Mouse (Mus musculus) spleen, postnatal 36 days (tissue): ENCODE measurements around the gene 4931428F04Rik.
"Not testable (repeated sequence)": the region's sequence is repeated elsewhere in the genome, so short reads cannot be mapped to it uniquely, and the experiment has no call there.

Source experiments
- DNase-seq, 2 experiments: peaks; one replicate each; pipeline ENCODE4 v3.0.0; 2022; ENCODE audit warnings: low spot score in 2 of 2, mixed read lengths in 1 of 2

Gene 4931428F04Rik

DNA sequence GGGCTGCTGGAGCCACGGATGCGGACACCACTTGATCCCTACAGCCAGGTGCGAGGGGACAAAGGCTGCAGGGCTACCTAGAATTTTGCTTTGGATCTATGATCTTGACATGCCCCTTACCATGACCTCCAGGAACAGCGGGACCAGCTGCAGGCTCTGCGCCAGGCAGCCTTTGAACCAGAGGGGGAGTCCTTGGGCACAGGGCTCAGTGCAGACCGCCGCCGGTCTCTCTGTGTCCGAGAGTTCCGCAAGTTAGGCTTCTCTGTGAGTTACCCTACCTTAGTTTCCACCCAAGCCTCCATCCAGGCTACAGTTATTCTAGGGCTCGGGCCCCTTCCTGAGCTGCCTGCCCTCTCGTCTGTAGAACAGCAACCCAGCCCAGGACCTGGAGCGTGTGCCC is 18.0 kb upstream of the 4931428F04Rik start:
- no peak for DNase-seq

DNA sequence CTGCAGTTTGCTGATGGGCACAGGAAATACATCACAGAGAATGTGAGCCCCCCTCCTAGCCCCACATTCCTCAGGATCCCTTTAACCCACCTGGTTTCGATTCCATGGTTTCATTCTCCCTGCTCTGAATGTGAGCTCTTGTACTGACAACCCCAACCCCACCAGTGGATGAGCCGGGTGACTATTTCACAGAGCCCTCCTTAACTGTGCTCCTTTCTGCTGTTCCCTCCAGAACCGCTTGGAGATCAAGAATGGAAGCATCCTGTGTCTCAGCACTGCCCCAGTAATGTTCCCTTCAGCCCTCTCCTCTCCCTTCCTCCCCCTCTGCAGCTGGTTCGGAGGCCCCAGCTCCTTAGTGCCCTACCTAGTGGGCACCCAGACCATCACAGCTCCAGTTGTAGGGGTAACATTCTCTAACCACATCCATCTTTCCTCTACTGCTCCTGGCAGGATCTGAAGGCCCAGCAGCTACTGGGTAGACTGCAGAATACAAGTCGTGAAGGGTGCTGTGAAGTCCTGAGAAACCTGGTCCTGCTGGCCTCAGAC is 16.6 kb upstream of the 4931428F04Rik start:
- no peak for DNase-seq

DNA sequence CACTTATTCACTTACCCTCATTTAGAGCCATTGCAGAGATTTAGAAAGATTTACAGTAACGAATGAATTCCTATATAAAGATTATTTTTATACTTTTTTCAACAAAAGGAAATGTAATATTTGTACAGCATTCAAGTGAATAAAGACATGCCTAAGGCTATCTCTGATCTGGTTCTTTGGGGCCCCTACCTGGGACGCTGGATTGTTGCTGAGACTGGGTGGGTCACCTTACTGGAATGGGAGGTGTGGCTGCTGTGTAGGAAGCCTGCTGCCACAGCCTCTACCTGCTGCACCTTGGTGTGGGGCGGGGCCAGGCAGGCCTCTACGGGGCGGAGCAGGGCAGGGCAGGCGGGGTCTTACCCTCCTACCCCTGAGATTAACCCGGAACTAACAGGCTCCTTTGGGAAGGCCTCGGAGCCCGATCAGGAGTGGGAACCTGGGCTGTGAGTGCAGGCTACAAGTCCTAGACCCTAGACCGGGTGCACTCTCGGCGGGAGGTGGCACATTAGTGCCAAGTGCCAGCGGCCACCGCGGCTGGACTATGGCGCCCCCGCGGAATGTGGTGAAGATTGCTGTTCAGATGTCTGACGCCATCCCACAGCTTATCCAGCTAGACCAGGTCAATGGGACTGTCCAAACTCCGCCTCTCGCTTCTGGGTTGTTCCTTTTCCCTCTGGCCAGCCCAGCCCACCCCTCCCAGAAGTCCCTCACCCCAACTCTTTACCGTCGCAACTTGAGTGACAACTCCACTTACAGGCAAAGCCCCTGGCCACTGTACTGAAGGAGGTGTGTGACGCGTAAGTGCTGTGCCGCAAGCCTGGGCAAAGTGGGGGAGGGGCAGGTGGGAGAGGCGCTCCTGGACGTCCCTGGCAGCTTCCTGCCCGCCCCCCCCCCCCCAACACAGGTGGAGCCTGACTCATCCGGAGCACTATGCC is 15.8 kb upstream of the 4931428F04Rik start, which contains the start of gene Elmo3:
Elmo3 (plus strand) TSS at position 391 of the 935 bp plus-strand sequence.
- DNase-seq = peak in 1 of 2 experiments; percentile 39

DNA sequence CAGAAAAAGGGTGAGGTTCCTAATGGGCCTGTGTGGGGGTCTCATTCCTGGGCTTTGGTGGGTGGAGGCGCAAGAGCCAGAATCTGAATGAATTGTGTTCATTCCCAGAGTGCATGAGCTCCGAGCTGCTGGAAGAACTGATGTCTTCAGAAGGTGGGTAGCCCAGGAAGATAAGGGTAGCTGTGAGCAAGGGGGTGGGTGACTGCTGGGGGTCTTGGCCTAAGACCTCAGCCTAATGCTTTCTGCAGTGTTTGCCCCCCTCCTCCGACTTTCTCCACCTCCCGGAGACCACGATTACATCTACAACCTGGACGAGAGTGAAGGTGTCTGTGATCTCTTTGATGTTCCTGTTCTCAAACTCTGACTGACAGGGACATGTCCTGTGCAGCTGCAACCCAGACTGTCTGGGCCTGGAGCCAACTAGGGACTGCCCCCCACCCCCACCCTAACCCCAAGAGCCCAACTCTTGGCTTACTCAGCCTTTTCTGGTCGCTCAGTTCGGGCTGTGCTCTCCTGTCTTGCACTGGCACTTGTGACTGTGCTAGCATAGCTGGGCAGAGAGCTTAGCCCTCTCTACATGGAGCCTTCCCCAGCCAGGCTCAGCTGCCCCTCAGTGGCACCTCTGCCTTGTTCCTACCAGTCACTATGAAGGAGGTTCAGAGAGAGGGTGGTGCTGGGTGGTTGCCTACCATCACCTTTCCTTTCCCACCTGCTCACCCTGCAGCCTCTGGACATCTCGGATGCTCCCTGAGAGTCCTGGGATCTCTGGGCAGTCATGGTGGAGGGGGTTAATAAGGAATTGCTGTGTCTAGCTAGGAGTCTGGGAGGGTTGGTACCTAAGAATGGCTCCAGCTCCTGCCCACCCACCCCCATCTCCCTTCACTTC is 14.9 kb upstream of the 4931428F04Rik start:
- DNase-seq = no peak

DNA sequence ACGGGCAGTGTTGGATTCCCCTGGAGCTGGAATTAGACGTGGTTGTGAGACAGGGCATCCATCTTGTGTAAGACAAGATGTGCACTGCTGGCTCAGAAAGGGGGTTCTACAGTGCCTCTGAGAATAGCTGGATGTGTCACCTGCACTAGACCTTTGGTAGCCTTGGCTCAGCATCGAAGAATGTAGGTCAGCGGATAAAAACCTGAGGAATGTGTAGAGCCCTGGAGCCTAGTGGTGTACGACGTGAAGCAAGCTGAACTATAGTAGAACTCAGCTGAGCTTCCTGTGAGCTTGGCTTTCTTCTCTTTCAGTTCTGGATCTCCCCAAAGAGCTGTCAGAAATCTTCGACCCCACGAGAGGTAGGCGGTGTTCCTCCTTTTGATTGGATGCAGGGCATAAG is 14.2 kb upstream of the 4931428F04Rik start:
- no peak for DNase-seq

DNA sequence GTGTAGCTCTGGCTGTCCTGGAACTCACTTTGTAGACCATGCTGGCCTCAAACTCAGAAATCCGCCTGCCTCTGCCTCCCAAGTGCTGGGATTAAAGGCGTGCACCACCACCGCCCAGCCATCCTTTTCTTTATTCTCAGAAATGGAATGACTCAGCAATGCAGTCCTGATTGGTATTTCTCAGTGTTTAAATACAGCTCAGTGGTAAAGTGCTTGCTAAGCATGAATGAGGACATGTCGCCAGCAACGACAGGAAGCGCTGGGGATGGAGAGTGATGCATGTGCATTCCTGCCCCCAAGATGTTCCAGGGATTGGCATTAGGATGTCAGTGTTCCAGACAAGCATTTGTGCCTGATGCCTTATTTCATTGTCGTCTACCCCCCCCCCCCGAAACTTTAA is 13.7 kb upstream of the 4931428F04Rik start:
- DNase-seq = no peak

DNA sequence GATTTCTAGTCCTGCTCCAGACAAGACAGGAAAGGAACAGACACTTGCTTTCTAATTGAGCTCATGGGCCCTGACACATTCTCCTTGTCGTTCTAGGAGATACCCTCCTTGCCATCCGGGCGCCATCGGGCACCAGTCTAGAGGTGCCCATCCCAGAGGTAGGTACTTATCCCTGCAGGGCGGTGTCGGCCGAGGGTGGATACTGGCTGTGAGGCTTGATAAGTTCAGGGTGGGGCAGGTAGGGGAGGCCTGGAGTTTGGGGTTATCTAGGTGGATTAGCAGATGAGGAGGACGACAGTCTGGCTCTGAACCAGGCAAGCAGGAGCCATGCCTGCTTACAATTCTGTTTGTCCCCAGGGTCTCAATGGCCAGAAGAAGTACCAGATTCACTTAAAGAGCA is 10.3 kb upstream of the 4931428F04Rik start:
- DNase-seq = peak; percentile 75 to 85

DNA sequence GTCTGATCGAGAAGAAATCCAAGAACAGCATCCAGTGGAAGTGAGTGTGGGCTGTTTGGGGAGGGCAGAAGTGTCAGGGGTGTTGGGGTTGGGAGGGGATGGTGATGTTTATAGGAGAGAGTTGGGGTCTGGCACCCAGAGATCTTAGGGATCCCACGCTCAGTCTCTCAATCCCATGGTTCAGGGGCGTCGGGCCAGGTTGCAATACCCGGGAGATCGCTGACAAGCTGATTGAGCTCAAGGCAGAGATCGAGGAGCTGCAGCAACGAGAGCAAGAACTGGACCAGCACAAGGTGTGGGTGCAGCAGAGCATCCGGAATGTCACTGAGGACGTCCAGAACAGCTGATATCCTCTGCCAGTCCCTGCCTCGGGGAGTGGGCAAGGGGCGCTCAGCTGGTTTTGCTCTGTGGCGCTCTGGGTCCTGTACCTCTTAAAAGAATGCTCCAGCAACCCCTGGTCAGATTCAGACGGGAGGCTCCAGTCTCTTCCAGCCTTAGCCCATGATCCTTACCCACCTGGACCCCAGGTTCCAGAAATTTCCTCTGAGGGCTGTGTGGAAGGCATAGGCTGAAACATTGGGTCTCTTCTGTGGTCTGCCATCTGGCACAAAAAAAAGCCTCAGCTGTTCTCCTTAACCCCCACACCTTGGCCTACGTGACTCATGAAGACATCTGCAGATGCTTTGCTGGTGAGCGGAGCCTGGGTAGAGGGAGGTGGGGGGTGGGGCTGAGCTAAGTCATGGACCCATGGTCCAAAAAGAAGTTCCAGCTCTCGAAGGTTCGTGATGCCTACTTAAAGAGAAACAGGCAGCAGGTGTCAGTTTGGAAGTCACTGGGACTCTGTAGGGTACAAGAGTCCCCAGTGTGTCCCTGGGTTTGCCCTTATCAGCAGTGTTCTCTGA is 8.9 kb upstream of the 4931428F04Rik start:
- no peak for DNase-seq

DNA sequence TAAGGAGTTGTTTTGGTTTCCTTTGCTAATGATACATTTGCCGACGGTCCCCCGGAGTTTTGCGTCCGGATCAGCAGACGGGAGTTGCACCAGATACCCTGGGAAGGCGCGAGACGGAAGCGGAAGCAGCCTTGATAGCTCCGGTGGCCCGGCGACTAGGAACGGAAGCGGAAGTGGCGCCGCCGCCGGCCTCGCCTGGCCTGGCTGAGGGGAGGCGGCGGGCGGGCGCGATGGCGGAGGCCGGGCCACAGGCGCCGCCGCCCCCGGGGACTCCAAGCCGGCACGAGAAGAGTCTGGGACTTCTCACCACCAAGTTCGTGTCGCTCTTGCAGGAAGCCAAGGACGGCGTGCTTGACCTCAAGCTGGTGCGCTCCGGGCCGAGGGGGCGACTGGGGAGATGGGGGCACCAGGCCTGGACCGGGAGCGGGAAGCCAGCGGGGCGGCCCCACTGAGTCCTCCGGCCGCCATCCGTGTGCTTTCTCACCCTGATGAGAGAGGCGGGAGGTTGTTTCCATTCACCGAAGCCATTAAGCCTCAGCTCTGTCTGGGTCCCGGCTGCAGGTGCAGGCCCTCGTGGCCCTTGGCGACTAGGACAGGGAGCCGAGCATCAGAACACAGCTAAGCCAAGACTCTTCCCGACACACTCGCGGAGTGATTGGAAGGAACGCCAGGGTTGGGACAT is 8.0 kb upstream of the 4931428F04Rik start, which contains the start of gene E2f4:
E2f4 (plus strand) TSS at position 153 of the 682 bp plus-strand sequence.
- DNase-seq = peak; percentile 92 to 93

DNA sequence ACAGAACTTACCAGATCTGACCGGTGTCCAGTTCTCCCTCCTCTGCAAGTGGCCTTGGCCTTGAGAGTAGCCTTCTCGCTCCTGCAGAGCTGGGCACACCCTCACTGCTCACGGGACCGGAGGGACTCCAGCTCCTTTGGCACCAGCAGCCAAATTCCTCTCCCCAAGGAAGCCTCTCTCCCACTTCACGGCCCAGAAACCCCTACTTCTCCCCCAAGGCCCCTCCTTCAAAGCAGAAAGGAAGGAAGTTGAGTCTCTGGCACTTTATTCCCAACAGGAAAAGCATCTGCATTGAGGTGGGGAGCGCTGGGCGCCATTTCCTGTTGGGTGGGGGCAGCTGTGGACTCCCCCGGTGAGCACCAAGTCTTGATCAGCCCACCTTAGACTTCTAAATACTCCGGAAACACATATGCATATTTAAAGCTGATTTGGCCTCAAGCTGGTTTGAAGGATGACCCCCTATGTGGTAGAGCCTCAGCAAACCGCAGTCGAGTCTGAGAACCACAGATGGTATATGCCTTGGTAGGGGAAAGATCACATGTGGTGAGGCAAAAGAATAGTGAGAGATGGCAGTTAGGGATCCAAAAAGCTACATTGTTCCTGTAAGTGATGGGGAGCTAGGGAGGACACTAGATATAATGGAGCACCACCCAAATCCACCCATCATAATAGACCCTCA is 6.4 kb upstream of the 4931428F04Rik start, which contains the start of gene Exoc3l:
Exoc3l (minus strand) TSS at position 207 of the 679 bp plus-strand sequence.
- DNase-seq = no peak

DNA sequence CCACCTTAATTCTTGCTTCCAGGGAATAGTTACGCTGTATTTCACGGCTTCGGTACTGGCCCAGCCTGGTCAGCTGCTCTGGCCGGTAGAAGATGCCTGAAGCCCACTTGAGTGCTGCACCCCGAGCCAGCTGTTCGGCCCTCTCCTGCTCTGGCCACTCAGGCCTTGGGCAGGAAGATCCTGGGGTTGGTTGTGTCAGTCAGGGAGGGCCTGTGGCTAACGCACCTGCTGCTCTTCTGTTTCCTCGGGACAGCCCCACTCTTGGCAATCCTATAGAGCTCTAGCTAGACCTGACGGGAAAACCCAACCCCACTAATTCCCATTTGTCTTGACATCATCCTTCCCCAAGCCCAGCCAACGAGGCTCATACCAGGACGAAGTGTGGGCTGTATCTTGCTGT is 5.6 kb upstream of the 4931428F04Rik start:
- DNase-seq = no peak

DNA sequence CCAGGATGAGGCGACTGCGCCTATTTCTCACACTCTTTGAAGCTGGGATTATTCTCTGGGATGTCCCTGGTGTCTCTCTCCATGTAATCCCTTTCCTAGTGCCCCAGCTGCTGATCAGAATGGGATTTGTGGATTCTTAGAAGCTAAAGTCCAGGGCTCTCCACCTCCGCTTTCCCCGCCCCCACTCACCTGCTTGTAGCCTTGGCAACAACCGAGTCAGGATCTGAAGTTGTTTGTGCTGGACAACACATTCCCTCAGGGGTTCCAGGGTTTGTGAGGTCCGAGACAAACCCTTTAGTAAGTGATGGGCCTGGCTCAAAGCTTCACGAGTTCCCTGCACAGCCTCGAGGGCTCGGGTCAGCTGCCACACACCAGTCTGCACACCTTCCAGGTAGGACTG is 5.1 kb upstream of the 4931428F04Rik start:
- DNase-seq = no peak

DNA sequence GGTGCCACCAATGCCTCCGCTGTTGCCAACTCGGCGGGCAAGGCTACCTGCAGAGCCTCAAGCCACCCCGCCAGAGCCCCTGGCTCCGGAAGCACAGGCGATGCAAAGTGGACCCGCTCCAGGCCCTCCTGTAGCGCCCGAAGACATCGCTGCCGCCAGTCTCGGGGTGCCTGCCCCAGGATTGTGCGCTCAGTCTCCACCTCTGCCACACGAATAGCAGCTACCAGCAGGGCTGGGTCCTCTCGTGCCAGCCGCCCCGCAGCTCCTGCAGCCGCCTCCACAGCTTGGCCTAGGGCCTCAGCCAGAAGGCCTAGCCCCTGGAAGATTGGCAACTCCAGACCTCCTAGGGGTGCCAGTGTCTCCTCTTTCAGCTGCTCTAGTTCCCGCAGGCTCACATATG is 3.7 kb upstream of the 4931428F04Rik start:
- DNase-seq = no peak

DNA sequence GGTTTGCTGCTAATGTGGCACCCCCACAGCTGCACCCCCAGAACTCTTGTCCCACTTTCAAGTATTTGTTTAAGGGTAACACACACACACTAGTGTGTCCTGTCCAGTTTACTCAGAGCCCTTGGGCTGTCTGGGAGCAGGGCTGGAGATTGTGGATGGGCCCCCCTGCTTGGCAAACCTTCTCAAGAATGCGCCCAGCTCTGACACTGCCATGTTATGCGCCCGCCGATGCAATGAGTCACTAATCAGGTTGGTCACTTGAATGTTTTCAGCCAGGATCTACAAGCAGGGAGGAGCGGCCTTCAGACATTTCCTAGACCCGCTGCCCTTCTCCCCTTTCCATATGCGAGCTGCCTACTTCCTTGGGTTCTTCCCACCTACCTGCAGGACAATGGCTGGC is 2.8 kb upstream of the 4931428F04Rik start:
- DNase-seq = no peak

DNA sequence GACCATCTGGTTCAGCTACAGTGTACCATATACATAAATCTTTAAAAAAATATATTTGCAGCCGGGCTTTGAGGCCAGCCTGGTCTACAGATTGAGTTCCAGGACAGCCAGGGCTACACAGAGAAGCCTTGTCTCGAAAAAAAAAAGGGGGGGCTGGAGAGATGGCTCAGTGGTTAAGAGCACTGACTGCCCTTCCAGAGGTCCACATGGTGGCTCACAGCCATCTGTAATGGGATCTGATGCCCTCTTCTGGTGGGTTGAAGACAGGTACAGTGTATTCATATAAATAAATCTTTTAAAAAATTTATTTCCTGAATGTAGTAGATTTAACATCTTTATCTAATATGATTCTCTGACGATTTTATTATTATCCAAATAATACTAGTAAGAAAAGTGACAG is 2.1 kb upstream of the 4931428F04Rik start:
- DNase-seq = not testable (repeated sequence)

DNA sequence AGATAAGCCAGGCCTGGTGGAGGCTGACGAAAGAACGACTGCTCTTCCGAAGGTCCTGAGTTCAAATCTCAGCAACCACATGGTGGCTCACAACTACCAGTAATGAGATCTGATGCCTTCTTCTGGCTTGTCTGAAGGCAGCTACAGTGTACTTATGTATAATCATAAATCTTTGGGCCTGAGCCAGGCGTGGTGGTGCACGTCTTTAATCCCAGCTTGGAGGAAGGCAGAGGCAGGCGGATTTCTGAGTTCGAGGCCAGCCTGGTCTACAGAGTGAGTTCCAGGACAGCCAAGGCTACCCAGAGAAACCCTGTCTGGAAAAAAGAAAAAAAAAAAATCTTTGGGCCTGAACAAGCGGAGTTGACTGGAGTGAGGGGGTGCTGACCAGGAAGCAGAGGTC is 1.7 kb upstream of the 4931428F04Rik start:
- DNase-seq = not testable (repeated sequence)

DNA sequence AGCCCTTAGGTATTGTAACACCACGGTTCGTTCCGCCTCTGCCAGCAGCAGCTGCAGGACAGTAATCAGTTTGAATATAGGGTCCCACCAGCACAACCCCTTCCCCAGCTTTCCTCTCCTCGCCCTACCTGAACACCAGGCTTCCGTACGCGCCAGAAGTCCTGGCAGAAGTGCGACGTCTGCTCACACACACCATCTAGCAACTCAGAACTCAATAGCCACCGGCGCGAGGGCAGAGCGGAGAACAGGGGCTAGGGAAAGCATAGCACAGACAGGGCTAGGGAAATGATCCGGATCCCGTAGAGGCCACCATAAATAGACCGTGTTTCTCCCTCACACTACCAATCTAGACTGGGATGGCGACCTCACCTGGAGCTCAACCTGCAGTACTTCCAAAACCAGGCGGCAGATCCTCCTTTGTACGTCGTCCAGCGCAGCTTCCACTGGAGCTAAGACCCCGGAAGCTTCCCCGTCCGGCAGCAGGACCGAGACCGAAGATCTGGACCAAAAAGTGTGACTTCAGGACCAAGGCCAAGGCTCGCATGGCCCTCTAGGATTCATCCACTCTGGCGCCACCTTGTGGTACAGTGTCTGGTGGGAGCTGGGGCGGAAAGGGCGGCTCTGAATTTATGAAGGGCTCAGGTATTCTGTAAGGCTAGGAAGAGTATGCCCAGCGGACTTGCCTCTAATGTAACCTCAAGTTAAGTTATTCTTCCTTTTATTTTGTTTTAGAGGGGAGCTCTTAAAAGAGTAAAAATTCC is 1.1 kb upstream of the 4931428F04Rik start:
- peak; percentile 80 to 83 for DNase-seq

DNA sequence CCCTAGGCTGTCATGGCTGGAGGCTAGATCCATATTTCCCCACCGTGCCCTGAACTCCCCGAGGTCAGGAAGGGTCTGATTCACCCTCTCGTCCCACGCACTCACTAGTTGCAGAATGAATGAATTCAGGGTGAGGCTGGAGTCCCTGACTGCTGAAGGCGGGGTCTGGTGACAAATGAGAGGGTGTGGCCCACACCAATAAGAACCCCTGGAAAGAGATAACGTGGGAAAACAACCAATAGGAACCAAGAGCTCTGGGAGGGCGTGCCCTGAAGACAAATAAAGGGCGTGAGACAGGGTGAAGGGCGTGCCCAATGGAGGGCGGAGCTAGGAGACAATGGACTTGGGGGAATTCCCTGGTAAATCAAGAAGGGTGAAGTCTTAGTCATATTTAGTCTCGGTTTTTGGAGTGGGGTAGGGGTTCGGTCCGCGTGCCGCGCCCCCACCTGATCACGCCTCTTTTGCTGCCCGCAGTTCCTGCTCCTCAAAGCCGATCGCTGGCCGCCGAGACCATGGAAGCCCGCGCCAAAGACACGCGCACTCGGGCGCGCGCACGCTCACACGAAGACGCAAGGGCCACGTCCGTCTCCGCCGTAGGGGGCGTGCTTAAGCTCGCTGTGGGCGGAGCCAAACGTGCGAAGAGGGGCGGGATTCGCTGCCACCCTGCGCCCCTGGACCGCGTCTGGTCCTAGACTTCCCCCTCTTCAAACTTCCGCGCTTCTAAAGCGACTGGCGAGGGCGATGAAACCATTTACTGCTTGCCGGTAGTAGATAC is 519 bp downstream of the 4931428F04Rik start:
- DNase-seq = peak; percentile 94
